ENCODE assay signal across 16 mouse cellular contexts in genomic region chr13:116688714-116689113, GRCm38 (mm10).
"Had no signal": no experiment of that assay in that cellular context is flagged by ENCODE, and none has a peak within 500 bp of the region (broad histone marks: within the 10 kb centered on the region; RNA-seq: fewer than 3 reads in every experiment).

No protein-coding gene starts in this region.

- H3K9me3 ChIP-seq: neural tube, embryonic 15.5 days; stomach, embryonic 15.5 days had no signal

- DNase-seq: retina, postnatal 1 day; right cerebral cortex, postnatal 14 days; right cerebral cortex, postnatal 25 days; right cerebral cortex, postnatal 4 days; spleen, adult 18-20 months; thymus, adult 18-20 months; thymus, adult 2 months; thymus, postnatal 14 days; thymus, postnatal 25 days; thymus, postnatal 36 days; thymus, postnatal 4 days had no signal

- H3K4me1 ChIP-seq: neural tube, embryonic 12.5 days; neural tube, embryonic 13.5 days; neural tube, embryonic 15.5 days; stomach, embryonic 15.5 days had no signal

- H3K36me3 ChIP-seq: neural tube, embryonic 12.5 days; neural tube, embryonic 13.5 days; neural tube, embryonic 15.5 days; stomach, embryonic 15.5 days had no signal

- H3K4me2 ChIP-seq: neural tube, embryonic 12.5 days; neural tube, embryonic 13.5 days; neural tube, embryonic 15.5 days; stomach, embryonic 15.5 days had no signal

- H3K27me3 ChIP-seq: neural tube, embryonic 12.5 days; neural tube, embryonic 13.5 days; neural tube, embryonic 15.5 days; stomach, embryonic 15.5 days had no signal

- H3K27ac ChIP-seq: neural tube, embryonic 12.5 days; neural tube, embryonic 13.5 days; neural tube, embryonic 15.5 days; stomach, embryonic 15.5 days; stomach, postnatal 0 days had no signal

- H3K4me3 ChIP-seq: neural tube, embryonic 12.5 days; neural tube, embryonic 13.5 days; neural tube, embryonic 15.5 days; stomach, embryonic 15.5 days had no signal

- H3K9ac ChIP-seq: neural tube, embryonic 12.5 days; neural tube, embryonic 13.5 days; neural tube, embryonic 15.5 days; stomach, embryonic 15.5 days had no signal
